Mouse (Mus musculus): ENCODE results near the gene Fam184a.

Gene Fam184a

GRCm38 (mm10) chr10:53597121-53597881 lies 153.6 kb downstream of the Fam184a start:
- DNase-seq = peak; percentile 62 to 72

GRCm38 (mm10) chr10:53596677-53597120 lies 154.2 kb downstream of the Fam184a start, which contains the start of gene Asf1a:
Gene Asf1a (plus strand): TSS chr10:53596757.
- DNase-seq = peak; percentile 98 to 99

GRCm38 (mm10) chr10:53595744-53596676 lies 154.9 kb downstream of the Fam184a start:
- DNase-seq = peak in 1 of 2 experiments; percentile 9

DNA sequence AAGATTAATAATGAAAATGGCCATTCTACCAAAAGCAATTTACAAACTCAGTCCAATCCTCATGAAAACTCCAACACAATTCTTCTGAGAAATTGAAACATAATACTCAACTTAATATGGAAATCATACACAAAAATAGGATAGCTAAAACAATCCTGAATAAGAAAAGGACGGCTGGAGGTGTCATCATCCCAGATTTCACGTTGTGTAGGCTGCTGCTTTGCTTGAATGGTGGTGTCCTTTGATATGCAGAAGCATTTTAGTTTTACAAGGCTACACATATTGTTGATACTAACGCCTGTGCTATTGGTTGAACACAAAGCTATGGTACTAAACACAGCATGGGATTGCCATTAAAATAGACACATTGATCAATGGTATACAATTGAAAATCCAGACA lies 165.1 kb downstream of the Fam184a start:
- DNase-seq = no peak
